Mouse (Mus musculus): ENCODE data around the gene Dclk2.

Dclk2 gene

DNA sequence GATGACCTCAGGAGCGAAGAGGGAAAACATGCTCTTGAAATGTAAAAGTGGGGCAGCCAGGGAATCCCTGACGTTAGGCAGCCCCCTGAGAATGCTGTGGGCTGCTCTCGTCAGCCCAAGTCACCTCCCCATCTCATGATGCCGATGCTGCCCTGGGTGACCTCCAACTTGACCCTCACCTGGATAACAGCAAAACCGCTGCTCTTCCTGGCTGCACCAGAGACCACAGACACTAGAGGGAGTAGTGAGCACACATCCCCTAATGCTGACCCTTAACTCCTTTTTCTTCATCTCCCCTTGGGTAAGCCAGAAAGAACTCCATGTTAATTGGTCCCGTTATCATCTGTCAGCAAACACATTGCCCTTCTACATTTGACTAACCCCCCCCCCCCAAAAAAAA is 123.9 kb downstream of the Dclk2 start:
- DNase-seq (ENCODE audit: low read depth): no peak

DNA sequence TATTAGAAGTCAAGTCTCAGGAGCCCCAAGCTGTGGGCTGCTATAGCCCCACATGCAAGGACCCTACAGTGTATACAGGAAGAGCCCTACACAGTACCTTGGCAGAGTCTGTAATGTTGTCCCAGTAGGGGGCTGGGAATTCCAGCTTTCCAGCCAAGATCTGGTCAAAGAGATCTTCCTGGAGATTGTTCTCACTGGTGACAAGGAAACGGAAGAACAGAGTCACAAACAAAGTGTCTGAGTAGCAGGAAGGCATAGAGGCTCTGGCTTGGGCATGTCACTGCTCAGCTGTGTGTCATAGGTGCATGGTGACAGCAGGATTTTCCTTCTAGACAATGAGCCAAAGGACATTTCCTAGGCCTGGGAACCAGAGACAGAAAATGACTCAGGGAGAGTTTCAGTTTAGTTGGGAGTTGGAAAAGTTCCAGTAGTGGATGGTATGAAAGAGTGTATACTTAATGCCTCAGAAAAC is 126.9 kb downstream of the Dclk2 start:
- DNase-seq (ENCODE audit: low read depth): no peak

DNA sequence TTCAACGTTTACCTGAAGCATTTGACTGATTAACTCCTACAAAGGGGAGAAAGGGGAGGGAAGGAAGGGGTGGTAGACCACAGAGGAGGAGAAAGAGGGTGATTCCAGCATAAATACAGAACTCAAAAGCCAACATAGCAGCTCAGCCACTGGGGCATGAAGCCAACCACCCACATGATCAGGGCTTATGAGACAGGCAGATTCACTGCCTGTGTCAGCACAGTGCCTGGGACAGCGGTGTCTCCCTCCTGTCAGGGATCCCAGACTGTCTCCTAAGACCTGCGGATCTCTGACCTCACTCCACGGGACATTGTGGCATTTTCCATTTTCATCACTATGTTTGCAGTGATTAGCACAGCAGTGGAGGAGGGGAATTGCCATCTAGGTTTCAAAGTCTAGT is 127.4 kb downstream of the Dclk2 start:
- DNase-seq (ENCODE audit: low read depth): no peak

DNA sequence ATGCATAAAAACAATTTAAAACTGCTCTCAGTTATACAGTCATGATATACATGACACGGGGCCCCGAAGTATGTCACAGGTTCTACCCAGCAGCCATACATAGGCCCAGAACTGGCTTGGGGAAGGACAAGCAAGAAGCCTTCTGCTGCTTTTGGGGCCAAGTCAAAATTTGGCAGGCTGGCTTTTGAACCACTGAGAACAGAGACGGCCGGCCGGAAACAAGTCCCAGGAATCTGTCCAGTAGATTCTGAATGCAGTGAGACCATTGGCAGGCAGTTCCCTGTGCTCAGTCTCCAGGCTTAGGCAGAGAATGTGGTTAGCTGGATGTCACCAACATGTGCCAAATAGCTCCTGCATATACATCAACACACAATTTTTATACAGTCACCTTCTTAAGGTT is 130.9 kb downstream of the Dclk2 start:
- DNase-seq (ENCODE audit: low read depth): no peak

DNA sequence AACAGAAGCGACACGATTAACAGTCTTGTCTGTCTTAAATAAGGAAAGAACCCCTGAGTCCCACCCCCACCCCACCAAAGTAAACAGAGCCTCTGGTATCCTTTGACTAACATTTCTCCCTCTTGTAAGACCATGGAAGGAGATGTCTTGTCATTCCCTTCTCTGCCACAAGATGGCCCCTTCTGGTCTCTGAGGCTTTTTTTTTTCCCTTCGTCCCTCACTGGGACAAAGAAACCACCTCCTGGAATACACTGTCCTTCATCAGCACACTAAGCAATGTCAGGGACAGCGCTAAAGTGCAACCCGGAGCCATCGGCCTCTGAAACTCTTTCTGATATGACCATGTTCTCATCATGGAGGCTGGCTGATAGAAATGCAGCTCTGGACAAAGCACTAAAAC is 131.9 kb downstream of the Dclk2 start:
- no peak for DNase-seq (ENCODE audit: low read depth)

DNA sequence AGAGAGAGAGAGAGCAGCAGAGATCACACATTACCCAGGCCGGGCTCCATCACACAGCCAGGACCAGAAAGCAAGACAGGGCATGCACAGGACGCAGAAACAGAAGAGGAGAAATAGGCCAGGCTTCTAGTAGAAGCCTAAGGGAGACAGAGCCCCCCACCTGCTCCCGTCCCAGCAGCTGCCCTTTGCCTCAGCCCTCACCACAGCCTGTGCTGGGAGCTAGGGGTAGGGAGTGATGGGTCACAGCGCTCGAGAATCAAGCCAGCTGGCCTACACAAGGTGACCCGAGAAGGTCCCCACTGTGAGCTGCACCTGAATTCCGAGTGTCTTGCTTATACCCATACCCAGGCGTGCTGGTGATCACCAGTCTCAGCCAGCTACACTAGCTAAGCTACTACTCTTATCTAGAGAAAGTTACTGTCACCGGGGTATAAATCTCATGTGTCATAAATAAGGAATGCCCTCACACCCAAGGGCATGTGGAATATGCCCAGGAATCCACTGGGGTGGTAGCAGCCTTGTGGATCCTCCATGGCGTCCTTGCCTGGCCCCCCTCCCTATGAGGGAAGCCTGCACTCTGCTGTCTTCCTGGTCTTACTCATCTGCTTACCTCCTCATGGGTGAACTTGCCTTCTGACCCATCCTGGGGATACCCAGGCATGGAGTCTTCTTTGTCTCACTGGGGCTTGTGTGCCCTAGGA is 133.1 kb downstream of the Dclk2 start:
- no peak for DNase-seq (ENCODE audit: low read depth)

DNA sequence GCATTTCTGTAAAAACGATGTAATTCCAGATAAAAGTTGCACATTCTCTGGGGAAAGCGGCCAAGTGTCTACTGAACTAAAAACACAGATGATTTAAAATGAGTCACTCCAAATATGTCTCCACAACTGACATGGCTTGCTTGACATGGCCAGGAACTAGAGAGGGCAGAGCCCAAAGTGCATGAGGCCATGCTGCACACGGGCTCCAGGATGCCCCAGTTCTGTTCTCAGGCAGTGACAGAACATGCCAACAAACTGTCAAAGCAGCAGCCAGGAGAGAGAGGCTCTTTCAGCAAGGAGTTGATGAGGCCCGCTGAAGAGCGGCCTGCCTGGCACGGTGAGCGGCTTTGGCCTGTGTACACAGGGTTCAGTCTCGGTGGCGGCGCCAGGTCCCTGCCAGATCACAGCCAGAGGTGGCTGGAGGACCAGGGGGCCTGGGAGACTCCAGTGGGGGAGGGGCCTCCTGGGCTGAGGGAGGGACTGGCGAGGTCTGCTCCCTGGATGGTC is 133.8 kb downstream of the Dclk2 start:
- peak; percentile 90 for DNase-seq (ENCODE audit: low read depth)

DNA sequence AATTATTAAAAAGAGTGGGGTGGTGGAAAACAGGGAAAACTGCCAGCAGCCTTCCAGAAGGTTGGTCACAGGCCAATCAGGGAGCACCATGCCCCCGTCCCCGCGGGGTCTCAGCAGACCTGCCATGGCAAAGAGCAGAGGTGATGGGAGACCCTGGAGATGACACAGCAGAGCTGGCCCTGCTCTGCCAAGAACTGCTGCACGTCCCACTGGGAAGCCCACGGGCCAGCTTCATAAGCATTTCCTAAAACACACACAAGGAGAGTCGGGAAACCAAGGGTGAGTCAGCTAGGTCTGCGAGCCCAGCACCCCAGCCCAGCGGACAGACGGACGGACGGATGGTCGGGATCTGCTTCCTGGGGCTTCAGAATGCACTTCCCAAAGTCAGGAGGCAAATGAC is 134.4 kb downstream of the Dclk2 start:
- DNase-seq (ENCODE audit: low read depth): no peak

DNA sequence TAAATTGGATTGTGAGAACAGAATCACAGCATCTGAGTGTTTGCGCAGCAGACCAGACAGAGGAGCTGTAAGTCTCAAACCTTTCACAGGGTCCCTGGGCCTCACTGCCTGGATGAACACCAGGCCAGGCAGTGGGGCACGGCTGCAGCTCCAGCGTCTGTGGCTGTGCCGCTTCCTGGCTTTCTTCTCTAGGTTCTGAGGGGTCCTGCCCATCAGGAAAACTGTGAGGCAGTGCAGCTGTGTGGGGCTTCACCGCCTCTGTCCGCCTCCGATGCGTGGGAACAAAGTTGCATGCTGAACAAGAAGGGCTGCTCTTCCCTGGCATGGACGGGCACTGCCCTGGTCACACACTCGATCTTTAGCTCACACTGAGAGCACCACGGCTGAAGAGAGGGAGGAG is 135.7 kb downstream of the Dclk2 start:
- DNase-seq (ENCODE audit: low read depth): no peak

DNA sequence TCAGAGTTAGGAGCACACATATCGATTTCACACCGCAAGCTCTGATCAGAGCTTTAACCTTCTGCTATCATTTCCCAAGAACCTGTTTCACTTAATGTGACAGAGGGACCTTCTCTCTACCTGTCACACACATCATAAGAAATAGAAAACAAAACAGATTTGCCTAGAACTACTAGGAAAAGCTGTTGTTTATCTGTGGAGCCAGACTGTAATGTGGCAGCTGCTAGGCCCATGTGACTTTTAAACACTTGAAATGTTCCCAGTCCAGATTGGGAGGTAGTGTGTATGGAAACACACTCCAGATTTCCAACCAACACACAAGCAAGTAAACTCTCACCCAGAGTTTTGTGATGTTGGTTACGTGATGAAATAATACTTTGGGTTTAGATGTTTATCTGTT is 136.6 kb downstream of the Dclk2 start:
- DNase-seq (ENCODE audit: low read depth): no peak

DNA sequence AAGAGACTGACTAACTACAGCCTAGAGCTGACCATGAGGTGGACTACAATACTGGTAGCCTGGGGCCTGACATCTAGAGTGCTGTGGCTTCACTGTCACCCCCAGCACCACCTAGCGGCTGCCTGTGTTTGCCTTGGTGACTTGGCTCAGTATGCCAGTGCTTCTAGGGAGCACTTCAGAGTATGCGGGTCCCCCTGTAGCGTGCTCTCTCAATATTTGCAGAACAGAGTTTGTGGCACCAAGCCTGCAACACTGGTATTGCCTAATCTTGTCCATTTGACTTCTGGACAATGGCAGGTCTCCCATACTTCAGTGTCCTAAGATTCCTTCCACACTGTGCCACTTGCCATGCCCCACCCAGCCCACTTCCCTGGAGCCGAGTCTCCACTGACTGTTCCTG is 140.9 kb downstream of the Dclk2 start:
- no peak for DNase-seq (ENCODE audit: low read depth)

DNA sequence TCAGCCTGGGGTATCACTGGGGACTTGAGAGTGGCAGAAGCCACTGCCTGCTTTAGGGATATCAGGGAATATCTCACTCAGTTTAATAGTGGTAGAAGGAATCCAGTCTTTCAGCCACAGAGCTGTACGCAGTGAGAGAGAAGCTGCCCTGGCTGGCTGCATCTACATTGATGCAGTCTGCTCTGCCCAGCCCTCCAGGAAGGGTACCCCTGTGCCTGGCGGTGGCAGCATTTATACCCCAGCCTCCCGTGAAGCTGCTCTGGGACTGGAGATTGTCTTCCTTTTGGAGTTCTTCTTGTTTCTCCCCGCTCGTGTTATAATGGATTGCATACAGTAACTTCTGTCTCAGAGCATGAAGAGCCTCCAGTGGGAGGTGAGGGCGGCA is 145.2 kb downstream of the Dclk2 start:
- DNase-seq (ENCODE audit: low read depth): no peak

DNA sequence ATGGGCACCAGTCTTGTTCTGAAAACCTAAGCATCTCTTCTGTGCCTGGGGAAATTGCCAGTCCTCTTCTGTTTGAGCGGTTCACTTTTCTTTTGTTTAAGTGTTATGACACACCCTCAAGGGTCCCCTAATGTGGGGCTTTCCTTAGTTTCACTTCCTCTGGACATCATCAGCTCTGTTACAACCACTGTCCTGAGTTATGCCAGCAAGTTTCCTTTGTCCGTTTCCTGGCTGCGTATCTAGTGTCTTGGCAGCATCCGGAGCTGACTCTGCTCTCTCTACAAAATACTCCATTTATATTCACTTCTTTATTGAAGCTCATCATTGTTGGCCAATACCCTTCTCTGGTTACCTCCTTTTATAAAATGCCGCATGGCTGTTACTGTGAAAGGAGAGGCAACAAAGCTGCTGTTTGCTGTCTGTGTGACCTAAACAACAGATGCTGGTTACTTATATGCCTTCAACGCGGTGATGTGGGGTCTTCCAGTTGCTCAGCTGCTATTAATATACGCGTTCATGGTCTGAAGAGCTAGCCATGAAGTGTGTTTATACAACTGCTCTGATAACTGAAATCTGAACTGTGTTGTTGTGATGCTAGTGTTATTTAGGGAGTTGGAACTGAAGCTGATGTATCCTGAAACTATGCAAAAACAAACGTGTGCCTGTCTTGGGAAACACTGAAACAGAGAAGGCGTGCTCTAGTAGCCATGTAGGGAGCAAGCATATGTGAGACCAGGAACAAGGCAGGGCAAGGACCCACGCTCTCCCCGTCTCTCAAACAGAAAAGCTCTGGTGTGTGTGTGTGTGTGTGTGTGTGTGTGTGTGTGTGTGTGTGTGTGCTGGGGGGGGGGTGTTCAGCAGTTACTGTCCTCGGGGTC is 145.8 kb downstream of the Dclk2 start:
- no peak for DNase-seq (ENCODE audit: low read depth)

DNA sequence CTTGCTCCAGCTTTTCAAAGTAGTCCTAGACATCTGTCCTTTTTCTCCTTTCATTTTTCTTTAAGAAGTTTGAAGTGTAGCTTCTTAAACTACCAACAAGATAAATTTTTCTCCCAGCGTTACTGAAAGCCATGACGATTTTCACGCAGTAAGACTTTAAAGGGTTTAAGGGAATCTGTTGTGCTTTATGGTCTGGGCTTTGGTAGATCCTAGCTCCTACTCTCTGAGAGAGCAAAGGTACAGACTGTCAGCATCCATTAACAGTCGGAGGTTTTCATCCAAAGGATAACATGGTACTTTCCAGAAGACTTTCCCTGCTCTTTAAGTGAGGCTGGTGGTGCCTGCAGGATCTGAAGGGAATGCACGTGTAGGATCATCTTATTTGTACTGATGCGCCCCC is 151.7 kb downstream of the Dclk2 start:
- DNase-seq (ENCODE audit: low read depth): no peak

DNA sequence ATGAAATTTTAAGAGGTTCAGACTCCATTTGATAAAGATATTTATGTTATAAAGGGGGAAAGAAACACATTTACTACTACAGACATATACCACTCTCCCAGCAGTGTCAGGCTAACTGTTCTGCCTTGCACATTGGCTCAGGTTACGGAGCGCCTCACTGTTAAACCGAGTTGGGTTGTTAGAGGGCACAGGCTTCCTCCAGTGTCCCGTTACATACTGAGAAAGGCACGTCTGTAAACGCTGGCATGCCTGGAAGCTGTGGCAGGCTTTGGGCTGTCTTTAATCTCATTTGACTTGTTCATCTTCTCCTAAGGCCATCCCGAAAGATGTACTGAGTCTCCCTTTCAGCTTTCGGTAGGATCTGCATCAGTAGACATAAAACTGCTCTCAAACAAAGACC is 152.1 kb downstream of the Dclk2 start:
- no peak for DNase-seq (ENCODE audit: low read depth)

DNA sequence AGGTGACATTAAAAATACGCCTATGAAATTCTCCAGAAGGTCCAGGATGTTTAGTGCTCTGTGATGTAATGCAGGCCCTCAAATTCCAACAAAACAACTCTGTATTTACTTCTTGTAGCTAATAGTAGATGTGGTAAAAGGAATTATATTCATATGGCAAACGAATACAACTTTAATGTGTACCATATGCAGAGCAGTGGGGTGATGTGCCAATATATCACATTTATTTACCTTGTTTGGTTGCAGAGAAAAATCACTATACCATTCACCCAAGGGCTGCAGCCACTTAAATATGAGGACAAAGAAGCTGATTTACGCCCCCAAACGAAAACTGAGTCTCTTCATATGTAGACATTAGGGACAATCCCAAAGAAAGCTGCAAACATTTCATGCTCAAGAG is 158.2 kb downstream of the Dclk2 start:
- no peak for DNase-seq (ENCODE audit: low read depth)

DNA sequence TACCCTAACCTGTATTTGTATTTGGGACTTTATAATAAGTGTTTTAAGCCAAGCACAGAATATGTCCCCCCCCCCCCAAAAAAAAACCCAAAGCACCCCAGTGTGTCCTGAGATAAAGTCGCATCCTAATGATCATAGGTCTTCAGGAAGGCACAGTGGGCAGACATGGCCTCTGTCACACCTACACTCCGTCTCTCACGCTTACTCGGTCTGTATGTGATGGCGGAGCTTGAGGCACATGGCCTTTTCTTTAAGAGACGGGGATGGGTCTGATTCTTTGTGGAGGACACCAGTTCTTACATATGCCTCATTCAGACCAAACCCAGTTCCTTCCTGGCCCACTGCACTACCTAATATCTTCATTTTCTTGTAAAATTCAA is 158.6 kb downstream of the Dclk2 start:
- no peak for DNase-seq (ENCODE audit: low read depth)

DNA sequence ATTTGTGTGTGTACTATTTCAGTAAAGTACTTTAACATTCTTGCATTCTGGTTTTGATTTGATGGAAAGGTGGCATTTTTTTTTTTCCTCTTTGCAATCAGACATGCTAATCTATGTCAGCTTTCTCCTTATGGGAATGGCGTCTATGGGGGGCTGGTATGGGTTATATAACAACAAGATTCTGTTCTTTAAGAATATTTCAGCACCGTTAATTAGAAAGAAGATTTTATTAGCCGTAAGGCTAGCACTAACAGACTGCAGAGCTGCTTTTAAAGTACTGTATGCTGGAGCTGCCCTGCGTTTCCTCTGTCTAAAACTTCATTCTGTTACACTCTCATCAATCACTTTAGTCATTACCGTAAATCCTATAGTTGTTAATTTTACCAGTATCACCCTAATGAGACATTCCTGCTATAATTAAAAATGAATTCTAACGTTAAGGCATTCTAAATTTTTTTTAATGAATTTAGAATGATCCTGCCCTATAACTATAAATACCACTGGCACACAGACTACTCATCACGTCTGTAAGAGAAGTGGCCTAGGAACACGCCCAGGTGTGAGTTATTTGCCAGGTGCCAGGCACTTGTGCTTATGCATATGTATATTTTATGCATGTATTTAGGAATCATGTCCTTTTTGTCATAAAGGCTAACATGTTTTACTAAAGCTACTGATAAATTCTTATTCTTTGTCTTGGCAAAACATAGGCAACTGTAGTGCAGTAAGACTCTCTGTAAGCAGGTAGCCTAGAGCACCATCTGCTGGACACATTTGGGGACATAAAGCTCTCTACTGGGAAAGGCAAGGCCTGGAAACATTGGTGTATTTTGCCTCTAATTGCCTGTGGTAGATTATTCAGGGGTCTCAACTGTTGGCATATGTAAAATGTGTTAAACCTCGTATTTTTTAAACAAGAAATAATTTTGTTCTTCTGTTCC is 159.3 kb downstream of the Dclk2 start:
- peak; percentile 67 for DNase-seq (ENCODE audit: low read depth)

DNA sequence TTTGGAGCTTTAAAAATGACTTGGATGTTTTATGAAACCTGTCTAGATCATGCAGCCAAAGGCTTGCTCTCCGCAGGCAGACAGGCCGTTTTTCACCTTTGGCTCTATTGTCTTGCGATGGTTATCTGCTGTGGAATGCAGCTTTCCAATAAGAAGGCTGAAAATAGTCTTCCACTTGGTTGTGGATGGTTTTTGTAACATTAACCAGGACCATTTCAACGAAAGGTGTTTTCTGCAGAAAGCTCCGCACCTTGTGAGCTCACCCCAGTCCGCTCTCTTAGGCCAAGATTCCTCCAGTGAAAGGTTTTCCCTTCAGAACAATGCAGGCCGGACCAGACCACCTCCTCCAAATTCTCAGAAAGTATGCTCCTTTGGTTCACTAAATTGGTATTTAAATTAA is 160.2 kb downstream of the Dclk2 start:
- peak; percentile 6 for DNase-seq (ENCODE audit: low read depth)

DNA sequence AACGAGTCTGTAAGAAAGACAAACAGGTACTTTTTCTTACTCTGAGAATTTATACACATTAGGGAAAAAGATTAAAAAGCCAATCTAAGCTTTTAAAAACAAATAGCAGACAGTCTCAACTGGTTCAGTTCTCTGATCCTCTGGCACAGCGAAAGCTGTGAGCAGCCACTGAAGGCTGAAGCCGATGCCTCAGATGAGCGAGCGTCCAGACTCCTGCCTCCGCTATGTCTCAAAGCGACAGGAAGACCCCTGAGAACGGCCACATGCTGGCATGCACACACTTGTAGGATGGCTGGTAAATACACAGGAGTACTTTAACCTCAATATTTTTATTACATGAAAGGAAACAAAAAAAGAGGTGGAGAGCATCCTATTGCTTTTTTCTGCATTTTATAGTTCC is 160.8 kb downstream of the Dclk2 start:
- DNase-seq (ENCODE audit: low read depth): peak; percentile 11

DNA sequence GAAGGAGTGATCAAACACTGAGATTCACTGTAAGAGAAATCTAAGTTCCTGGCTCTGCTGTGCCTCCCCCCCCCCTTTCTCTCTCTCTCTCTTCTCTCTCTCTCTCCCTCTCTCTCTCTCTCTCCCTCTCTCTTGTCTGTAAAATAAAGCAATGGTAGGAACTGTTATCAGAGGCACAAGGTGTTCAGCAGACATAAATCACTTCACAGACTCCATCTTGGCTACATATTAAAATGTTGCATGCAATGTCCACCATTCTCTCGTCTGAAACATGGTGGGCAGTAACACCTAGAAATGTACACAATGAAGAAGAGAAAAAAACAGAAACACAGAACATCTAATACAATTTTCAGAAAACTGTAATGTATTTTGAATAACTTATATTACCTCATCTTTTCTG is 161.3 kb downstream of the Dclk2 start:
- peak; percentile 21 for DNase-seq (ENCODE audit: low read depth)

DNA sequence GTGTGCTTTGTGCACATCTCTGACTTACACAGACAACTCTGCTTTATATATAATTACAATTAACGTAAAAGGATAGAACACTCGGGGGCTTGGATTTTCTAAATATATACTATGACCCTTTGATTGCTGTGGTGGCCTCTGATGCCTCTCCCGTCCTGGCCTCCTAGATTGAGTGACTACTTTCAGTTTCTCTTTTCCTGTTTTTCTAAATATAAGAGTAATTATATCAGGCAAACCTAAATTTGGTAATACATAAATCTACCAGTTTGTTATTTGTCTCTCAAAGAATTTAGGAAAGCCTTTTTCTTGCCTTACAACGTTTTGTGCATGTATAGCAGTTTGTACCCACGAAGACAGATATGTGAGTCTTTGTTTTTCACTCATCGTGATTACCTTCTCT is 161.9 kb downstream of the Dclk2 start:
- peak; percentile 38 for DNase-seq (ENCODE audit: low read depth)
